Mouse (Mus musculus) limb, embryonic 14.5 days (tissue): ENCODE data around the gene Epn2. TPM values are rescaled to one million over a fixed set of nuclear protein-coding genes. Genes with fewer than 3 reads are reported as not detected.

Experiments used
- ATAC-seq: fragments of 200-750 bp; cut with Nextera tagmentation; 2 replicates; pipeline ENCODE4 v1.8.0; 2017; ENCODE audit warnings: low read depth, moderate number of reproducible peaks, moderate TSS enrichment; ENCODE audit not compliant: low FRiP score
- DNase-seq: peaks from one replicate; pipeline ENCODE4 v3.0.0-alpha.2; 2015; ENCODE audit warnings: low spot score
- H3K27ac ChIP-seq: fragments of 300-500 bp; sonication (generic); replicated peaks from 2 replicates; pipeline ENCODE4 v1.5.1; 2014; ENCODE audit warnings: low read depth, mild to moderate bottlenecking, low read length, moderate library complexity, mixed read lengths
- H3K27me3 ChIP-seq: fragments of 300-500 bp; sonication (generic); 2 replicates; pipeline ENCODE4 v1.6.1; 2014; ENCODE audit warnings: low read length, mixed read lengths; ENCODE audit not compliant: control insufficient read depth, insufficient read depth
- H3K36me3 ChIP-seq: fragments of 300-500 bp; sonication (generic); 2 replicates; pipeline ENCODE4 v1.6.1; 2014; ENCODE audit warnings: mild to moderate bottlenecking, low read length, moderate library complexity, mixed read lengths; ENCODE audit not compliant: control insufficient read depth, insufficient read depth
- H3K4me1 ChIP-seq: fragments of 300-500 bp; sonication (generic); 2 replicates; pipeline ENCODE4 v1.6.1; 2014; ENCODE audit warnings: antibody characterized with exemption, low read length, mixed read lengths; ENCODE audit not compliant: control insufficient read depth, insufficient read depth
- H3K4me2 ChIP-seq: fragments of 300-500 bp; sonication (generic); replicated peaks from 2 replicates; pipeline ENCODE4 v1.6.1; 2014; ENCODE audit warnings: low read depth, mild to moderate bottlenecking, low read length, moderate library complexity; ENCODE audit not compliant: severe bottlenecking
- H3K4me3 ChIP-seq: fragments of 300-500 bp; sonication (generic); replicated peaks from 2 replicates; pipeline ENCODE4 v1.5.1; 2014; ENCODE audit warnings: low read length
- H3K9ac ChIP-seq: fragments of 300-500 bp; sonication (generic); 2 replicates; pipeline ENCODE4 v1.6.1; 2014; ENCODE audit warnings: mild to moderate bottlenecking, low read depth, low read length, moderate library complexity; ENCODE audit not compliant: severe bottlenecking
- H3K9me3 ChIP-seq: fragments of 300-500 bp; sonication (generic); 2 replicates; pipeline ENCODE4 v1.6.1; 2016; ENCODE audit warnings: low read length; ENCODE audit not compliant: control insufficient read depth
- POLR2A ChIP-seq: fragments of 200-500 bp; IDR thresholded peaks from 2 replicates; pipeline ENCODE4 v1.8.0; 2012; ENCODE audit warnings: inconsistent platforms, mild to moderate bottlenecking, moderate library complexity, borderline replicate concordance; ENCODE audit not compliant: insufficient read depth, insufficient read length; ENCODE audit errors: extremely low read depth
- WGBS: fragments of 180-500 bp; shearing (Covaris S2); extraction: QIAGEN DNeasy Blood & Tissue Kit; methylation state at CpG from one replicate; pipeline ENCODE4 v1.1.7; 2014; 5-methylcytosine and 5-hydroxymethylcytosine counted together
- polyA plus RNA-seq, 2 experiments: library from polyadenylated mRNA; depleted of rRNA in 1 of 2; stranded (reverse) in 1 of 2; unstranded in 1 of 2; fragments of >200 nt; fragmentation: Nextera tagmentation in 1 of 2; extraction: Ambion mirVana in 1 of 2; gene quantifications; 2 replicates each; pipeline versions ENCODE4 v1.2.1 to v1.2.3; 2012 to 2014

Gene Epn2
- polyA plus RNA-seq, 2 experiments: 31.1 to 35.1 TPM

DNA sequence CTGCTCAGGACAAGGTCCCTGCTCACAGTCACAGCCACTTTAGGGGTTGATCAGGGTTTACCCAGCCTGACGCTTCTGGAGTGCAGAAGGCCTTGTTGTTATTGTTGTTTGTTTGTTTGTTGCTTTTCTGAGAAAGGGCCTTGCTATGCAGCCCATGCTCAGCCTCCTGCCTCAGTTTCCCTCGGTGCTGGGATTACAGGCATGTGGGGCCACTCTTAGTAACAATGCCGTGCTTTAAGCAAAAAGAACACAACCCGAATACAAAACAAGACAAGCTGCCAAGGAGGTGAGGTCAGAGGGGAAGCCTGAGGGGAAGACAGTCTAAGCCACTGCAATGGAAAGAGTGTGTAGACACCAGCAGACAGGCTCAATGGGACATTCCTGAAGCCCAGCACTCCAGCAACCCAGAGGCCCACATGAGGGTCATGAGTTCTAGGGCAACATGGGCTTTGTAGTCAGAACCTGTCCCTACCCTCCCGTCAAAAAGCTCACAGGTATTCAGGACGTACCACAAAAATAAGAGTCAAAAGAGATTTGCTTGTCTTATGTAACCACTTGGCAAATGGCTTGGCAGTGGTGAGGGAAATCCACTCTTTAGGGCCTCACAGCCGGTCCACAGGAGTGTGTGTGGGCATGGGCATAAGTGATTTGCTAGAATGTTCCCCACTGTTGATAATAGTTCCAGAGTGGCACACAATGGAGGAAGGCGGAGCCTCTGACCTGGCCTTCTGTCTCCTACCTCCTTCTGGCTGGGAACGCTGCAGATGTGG lies 37.2 kb upstream of the Epn2 start:
- H3K27me3 ChIP-seq: no peaks in the 10 kb centered on the region
- no peaks in the 10 kb centered on the region for H3K36me3 ChIP-seq
- no peak overlapping the region for H3K4me3 ChIP-seq
- no peaks in the 10 kb centered on the region for H3K9me3 ChIP-seq
- H3K9ac ChIP-seq: 0 out of 2 replicates have a peak overlapping the region, but pooled peaks have one; percentile 28
- no peak for TF ChIP-seq POLR2A
- no peak overlapping the region; the same call in 1 of the 2 replicates for H3K27ac ChIP-seq
- 66% methylated on average over 9 of the region's 9 CpGs for WGBS
- ATAC-seq (no peak), DNase-seq (no peak)
- peak overlapping the region; percentile 62; the same call in 1 of the 2 replicates for H3K4me2 ChIP-seq
- H3K4me1 ChIP-seq: peaks cover 17% of the 10 kb centered on the region

DNA sequence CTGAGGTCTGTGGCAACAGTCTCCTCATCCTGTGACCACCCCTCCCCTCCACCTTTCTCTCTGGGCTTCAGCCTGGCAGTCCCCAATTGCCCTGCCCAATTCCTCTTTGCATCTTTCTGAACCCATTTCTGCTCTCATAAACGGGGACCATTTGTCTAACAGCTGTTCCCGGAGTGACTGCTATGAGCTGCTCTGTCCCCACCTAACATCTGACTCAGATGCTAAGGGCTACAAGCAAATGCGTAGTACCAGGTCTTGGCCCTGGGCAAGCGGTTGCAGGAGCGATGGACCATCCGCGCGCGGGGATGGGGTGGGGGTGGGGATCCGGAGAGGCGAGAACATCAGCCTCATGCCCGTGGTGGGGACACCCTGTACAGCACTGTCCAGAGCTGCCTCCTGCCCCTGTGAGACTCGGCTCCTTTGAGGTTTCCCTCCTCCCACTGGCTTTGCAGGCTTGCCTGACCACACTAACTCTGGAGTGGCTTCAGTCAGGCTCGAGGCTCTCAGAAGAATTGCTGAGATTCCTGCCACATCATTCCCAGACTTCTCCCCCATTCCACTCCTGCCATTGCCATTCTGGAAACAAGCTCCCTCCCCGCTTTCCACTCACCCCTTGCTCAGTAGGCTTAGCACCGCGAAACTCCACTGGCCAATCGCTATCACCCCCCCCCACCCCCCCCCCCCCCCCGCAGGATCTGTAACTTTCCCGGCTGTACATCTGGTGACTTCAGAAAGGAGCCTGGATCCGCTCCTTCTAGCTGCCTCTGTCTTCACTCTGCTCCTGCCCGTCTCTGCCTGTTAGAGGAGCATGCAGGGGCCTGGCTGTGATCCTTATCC lies 36.4 kb upstream of the Epn2 start:
- TF ChIP-seq POLR2A: no peak
- no peaks in the 10 kb centered on the region for H3K27me3 ChIP-seq
- WGBS: 8% methylated on average over 15 of the region's 22 CpGs
- H3K4me3 ChIP-seq: peak overlapping the region; percentile 25
- H3K9me3 ChIP-seq: no peaks in the 10 kb centered on the region
- peak overlapping the region; percentile 62 for H3K4me2 ChIP-seq
- no peaks in the 10 kb centered on the region for H3K36me3 ChIP-seq
- peak overlapping the region; percentile 36; the same call in 1 of the 2 replicates for H3K9ac ChIP-seq
- peak overlapping the region; percentile 19; the same call in 1 of the 2 replicates for H3K27ac ChIP-seq
- ATAC-seq: peak; percentile 24; the same call in 1 of the 2 replicates
- peaks cover 17% of the 10 kb centered on the region for H3K4me1 ChIP-seq
- peak; percentile 46 for DNase-seq

DNA sequence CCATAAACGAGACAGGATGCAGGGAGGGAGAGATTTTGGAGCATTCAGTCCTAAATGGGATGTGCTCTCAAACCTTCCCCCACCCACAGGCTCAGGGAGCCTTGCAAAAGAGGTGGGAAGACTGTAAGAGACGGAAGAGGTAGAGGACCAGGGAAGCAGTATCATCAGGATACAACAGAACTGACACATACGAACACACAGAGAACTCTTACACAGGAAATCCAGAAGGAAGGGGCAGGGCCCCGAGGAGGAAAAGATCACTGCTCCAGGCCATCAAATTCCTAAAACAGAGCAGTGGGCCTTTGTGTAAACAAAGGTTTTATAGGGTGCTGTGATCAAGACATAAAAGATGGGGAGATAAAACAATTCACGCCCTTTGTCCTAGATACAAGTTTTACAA lies 34.9 kb upstream of the Epn2 start:
- WGBS: 53% methylated on average over 5 of the region's 5 CpGs
- Histone ChIP-seq H3K27ac (no peak overlapping the region), H3K9me3 (no peaks in the 10 kb centered on the region; the same call in 1 of the 2 replicates), H3K4me2 (no peak overlapping the region), H3K9ac (no peak overlapping the region), H3K36me3 (no peaks in the 10 kb centered on the region), H3K4me3 (no peak overlapping the region), H3K4me1 (peaks cover 13% of the 10 kb centered on the region), H3K27me3 (no peaks in the 10 kb centered on the region)
- no peak for TF ChIP-seq POLR2A
- ATAC-seq (no peak), DNase-seq (no peak)

DNA sequence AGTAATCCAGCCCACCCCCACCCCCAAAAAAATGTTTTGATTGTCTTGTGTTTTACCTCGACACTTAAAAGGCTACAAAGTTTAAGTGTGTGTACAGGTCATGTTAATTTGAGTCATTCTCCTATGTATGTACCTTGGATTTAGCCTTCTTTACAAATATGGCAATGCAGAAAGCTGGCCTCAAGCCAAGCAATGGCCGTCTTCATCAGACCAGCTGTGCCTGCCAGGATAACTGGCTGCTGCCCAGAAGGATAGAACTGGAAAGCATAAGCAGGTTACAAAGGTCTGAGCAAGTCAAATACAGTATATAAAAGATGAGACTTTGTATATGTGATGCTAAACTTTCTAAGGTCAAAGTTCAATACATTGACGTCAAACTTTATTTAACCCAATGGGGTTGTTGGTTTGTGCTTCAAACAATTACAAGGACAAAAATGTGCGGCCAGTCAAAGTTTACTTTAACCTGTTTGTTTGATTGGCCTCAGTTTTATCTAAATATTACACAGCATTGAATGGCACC lies 32.7 kb upstream of the Epn2 start:
- Histone ChIP-seq H3K4me3 (no peak overlapping the region), H3K9me3 (no peaks in the 10 kb centered on the region; the same call in 1 of the 2 replicates), H3K9ac (no peak overlapping the region), H3K4me1 (peaks cover 13% of the 10 kb centered on the region), H3K27me3 (no peaks in the 10 kb centered on the region), H3K36me3 (no peaks in the 10 kb centered on the region), H3K27ac (no peak overlapping the region), H3K4me2 (no peak overlapping the region)
- 76% methylated on average over 4 of the region's 4 CpGs for WGBS
- DNase-seq (no peak), ATAC-seq (no peak)
- TF ChIP-seq POLR2A: no peak

DNA sequence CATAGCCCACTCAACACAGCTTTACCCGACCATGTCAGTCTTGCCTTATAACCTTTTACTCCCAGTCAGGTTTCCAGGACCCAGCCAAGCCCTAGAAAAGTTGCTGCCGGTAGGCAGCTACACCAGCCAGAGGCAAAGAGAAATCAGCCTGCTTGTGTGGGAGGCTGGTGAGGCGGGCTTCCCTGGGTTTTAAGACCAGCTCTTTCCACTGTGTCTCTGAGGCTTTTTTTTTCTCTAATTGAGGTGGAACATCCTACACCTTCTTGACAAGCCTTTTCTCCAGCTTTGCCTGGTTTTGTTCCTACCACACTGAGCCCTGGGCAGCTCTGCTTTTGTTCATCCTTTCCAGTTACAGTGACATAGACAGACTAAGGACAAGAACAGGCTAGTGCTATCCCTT lies 31.7 kb upstream of the Epn2 start:
- ATAC-seq (no peak), DNase-seq (no peak)
- no peak for TF ChIP-seq POLR2A
- H3K9ac ChIP-seq: no peak overlapping the region
- peaks cover 7% of the 10 kb centered on the region; the same call in 1 of the 2 replicates for H3K9me3 ChIP-seq
- H3K4me3 ChIP-seq: no peak overlapping the region
- H3K36me3 ChIP-seq: no peaks in the 10 kb centered on the region
- no peak overlapping the region for H3K4me2 ChIP-seq
- H3K27me3 ChIP-seq: no peaks in the 10 kb centered on the region
- no peak overlapping the region for H3K27ac ChIP-seq
- WGBS: 79% methylated on average over 3 of the region's 3 CpGs
- H3K4me1 ChIP-seq: peaks cover 7% of the 10 kb centered on the region; the same call in 1 of the 2 replicates
